Mouse (Mus musculus): Measurements from ENCODE around the gene Homer3. TPM values are rescaled to one million over a fixed set of nuclear protein-coding genes. Genes with fewer than 3 reads are reported as not detected.

Gene Homer3
- polyA plus RNA-seq, 1 experiment = 68.5 TPM

DNA sequence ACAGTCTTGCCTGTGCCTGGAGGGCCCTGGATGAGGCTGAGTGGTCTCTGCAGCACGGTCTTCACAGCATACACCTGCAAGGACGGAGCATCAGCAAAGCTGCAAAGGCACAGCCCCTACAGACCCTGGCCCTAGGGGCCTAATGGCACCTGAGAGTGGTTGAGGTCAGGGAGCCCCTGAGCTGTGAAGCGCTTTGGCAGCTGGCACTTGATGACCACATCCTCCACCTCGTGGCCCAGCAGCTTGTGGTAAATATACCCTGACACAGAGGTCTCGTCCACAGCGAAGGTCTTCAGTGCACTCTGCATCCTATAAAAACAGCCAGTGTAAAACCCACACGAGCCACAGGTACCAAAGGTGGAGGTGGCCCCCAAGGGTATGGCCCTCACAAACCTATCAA lies 56.3 kb downstream of the Homer3 start:
- TF ChIP-seq POLR2A (IDR thresholded peaks at IDR 0.05; ENCODE audit: borderline replicate concordance, extremely low read depth, insufficient read depth, insufficient read length, poor library complexity, severe bottlenecking) (no peak), CTCF (IDR thresholded peaks at IDR 0.05; ENCODE audit: borderline replicate concordance, extremely low read depth, insufficient read depth, insufficient read length) (no peak)
- DNase-seq (ENCODE audit: low read depth) = no peak

DNA sequence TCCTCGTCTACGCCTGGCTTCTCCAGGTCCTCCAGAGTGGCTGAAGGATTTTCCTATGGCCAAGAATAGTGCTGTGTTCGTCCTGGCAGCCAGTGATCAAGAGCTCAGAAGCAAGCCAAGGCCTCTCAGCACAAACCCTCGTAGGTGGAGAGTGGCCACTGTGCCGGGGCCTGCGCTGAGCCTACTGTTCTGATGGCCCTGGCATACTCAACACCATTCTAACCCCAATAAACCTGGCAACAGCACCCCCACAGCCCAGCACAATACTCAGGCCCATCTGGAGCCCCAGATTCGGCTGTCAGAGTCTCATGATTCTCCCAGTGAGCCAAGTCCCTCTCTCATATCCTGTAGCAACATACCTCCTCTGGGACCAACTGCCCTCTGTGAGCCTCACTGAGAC lies 58.0 kb downstream of the Homer3 start:
- no peak for DNase-seq (ENCODE audit: low read depth)
- TF ChIP-seq POLR2A (IDR thresholded peaks at IDR 0.05; ENCODE audit: borderline replicate concordance, extremely low read depth, insufficient read depth, insufficient read length, poor library complexity, severe bottlenecking) (no peak), CTCF (IDR thresholded peaks at IDR 0.05; ENCODE audit: borderline replicate concordance, extremely low read depth, insufficient read depth, insufficient read length) (no peak)

DNA sequence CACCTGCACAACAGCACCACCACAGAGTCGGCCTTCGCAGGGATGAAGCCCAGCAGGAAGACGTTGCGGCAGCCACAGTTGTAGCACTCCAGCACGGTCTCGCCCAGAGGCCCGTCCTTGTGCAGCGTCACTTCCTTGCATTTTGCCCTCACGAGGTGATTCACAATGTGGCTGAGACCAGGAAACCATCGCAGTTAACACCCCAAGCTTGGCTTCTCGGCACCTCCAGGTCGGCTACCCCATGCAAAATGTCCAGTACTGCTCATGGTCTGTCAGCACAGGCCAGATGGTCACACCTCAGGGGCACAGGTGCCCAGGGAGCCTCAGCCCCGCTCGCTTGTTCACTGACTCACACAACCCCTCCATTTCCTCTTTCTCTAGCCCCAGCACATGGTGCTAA lies 59.4 kb downstream of the Homer3 start:
- no peak for DNase-seq (ENCODE audit: low read depth)
- TF ChIP-seq CTCF (IDR thresholded peaks at IDR 0.05; ENCODE audit: borderline replicate concordance, extremely low read depth, insufficient read depth, insufficient read length) (no peak), POLR2A (IDR thresholded peaks at IDR 0.05; ENCODE audit: borderline replicate concordance, extremely low read depth, insufficient read depth, insufficient read length, poor library complexity, severe bottlenecking) (no peak)

DNA sequence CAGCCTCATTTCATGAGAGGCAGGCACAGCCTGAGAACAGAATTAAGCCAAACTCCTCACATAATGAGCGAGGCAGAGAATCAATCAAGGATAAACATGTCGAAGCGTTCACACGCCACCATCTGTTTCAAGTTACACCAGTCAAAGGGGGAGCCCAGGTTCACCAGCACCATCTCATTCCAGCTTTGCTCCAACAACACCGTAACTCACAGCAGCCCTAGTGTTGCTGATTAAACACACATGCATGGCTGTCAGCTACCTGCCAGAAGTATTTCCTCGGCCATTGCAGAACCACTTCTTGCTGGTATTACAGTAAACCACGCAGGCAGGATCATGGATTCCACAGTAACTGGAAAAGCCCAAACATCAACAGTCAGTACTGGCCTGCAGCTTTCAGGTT lies 60.4 kb downstream of the Homer3 start:
- TF ChIP-seq POLR2A (IDR thresholded peaks at IDR 0.05; ENCODE audit: borderline replicate concordance, extremely low read depth, insufficient read depth, insufficient read length, poor library complexity, severe bottlenecking) (no peak), CTCF (IDR thresholded peaks at IDR 0.05; ENCODE audit: borderline replicate concordance, extremely low read depth, insufficient read depth, insufficient read length) (no peak)
- DNase-seq (ENCODE audit: low read depth) = peak; percentile 39

DNA sequence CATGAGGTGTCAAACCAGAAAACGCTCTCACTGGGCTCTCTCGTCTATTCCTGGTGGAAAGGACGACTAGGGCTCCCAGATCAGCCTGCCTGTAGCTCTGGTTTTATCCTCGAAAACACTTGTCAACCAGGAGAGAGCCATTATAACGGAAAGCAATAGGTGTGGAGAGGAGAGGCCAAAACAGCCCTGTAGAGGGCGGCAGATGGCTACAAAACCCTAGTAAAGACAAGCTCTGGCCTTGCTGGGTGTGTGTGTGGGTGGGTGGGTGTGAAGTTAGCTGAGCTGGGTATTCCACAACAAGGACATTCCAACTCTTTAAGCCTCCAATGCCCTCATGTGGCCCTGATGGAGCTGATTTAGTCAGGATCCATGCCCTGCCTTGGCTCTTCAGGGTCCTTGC lies 61.1 kb downstream of the Homer3 start:
- no peak for TF ChIP-seq POLR2A (IDR thresholded peaks at IDR 0.05; ENCODE audit: borderline replicate concordance, extremely low read depth, insufficient read depth, insufficient read length, poor library complexity, severe bottlenecking)
- peak; percentile 66 for TF ChIP-seq CTCF (IDR thresholded peaks at IDR 0.05; ENCODE audit: borderline replicate concordance, extremely low read depth, insufficient read depth, insufficient read length)
- DNase-seq (ENCODE audit: low read depth) = peak; percentile 63

Other genes with a start within 250 kb of the Homer3 start
- 120 and 138 TPM in 2 replicates for gene Mau2, start 240.1 kb upstream of the Homer3 start, polyA plus RNA-seq (2012; rRNA removed)
- gene Sugp1, start 240.0 kb upstream of the Homer3 start, polyA plus RNA-seq (2012; rRNA removed) = 22.4 and 32.4 TPM in 2 replicates
- 8.1 and 10.4 TPM in 2 replicates for gene Tm6sf2, start 209.9 kb upstream of the Homer3 start, polyA plus RNA-seq (2012; rRNA removed)
- gene Hapln4, start 199.4 kb upstream of the Homer3 start, polyA plus RNA-seq (2012; rRNA removed) = 0.26 and 0.74 TPM in 2 replicates
- gene Ncan, start 162.0 kb upstream of the Homer3 start, polyA plus RNA-seq (2012; rRNA removed) = 69.8 and 144 TPM in 2 replicates
- 17.5 and 24.0 TPM in 2 replicates for gene Nr2c2ap, start 151.5 kb upstream of the Homer3 start, polyA plus RNA-seq (2012; rRNA removed)
- gene Rfxank, start 143.7 kb upstream of the Homer3 start, polyA plus RNA-seq (2012; rRNA removed) = 19.1 and 20.0 TPM in 2 replicates
- gene Borcs8, start 143.3 kb upstream of the Homer3 start, polyA plus RNA-seq (2012; rRNA removed) = 93.3 and 126 TPM in 2 replicates
- gene Mef2b, start 143.1 kb upstream of the Homer3 start, polyA plus RNA-seq (2012; rRNA removed) = 0.22 and 0.33 TPM in 2 replicates
- 95.9 and 171 TPM in 2 replicates for gene Tmem161a, start 110.5 kb upstream of the Homer3 start, polyA plus RNA-seq (2012; rRNA removed)
- 26.2 and 26.8 TPM in 2 replicates for gene Slc25a42, start 70.5 kb upstream of the Homer3 start, polyA plus RNA-seq (2012; rRNA removed)
- 149 and 191 TPM in 2 replicates for gene Sugp2, start 48.6 kb upstream of the Homer3 start, polyA plus RNA-seq (2012; rRNA removed)
- 96.9 and 115 TPM in 2 replicates for gene Armc6, start 48.4 kb upstream of the Homer3 start, polyA plus RNA-seq (2012; rRNA removed)
- gene Ddx49, start 19.7 kb downstream of the Homer3 start, polyA plus RNA-seq (2012; rRNA removed) = 61.3 and 66.2 TPM in 2 replicates
- 263 and 350 TPM in 2 replicates for gene Cope, start 19.7 kb downstream of the Homer3 start, polyA plus RNA-seq (2012; rRNA removed)
- 34.1 and 45.1 TPM in 2 replicates for gene Cers1, start 32.9 kb downstream of the Homer3 start, polyA plus RNA-seq (2012; rRNA removed)
- gene Gdf1, start 47.0 kb downstream of the Homer3 start, polyA plus RNA-seq (2012; rRNA removed) = 10.2 and 12.5 TPM in 2 replicates
- 20.5 and 40.3 TPM in 2 replicates for gene Upf1, start 70.5 kb downstream of the Homer3 start, polyA plus RNA-seq (2012; rRNA removed)
- 0.12 and 0.64 TPM in 2 replicates for gene Comp, start 90.7 kb downstream of the Homer3 start, polyA plus RNA-seq (2012; rRNA removed)
- 49.7 and 77.0 TPM in 2 replicates for gene Crtc1, start 156.8 kb downstream of the Homer3 start, polyA plus RNA-seq (2012; rRNA removed)
- 46.7 and 50.6 TPM in 2 replicates for gene Klhl26, start 194.1 kb downstream of the Homer3 start, polyA plus RNA-seq (2012; rRNA removed)
- gene Tmem59l, start 204.5 kb downstream of the Homer3 start, polyA plus RNA-seq (2012; rRNA removed) = 64.8 and 68.6 TPM in 2 replicates
- 1.4 and 2.5 TPM in 2 replicates for gene Crlf1, start 210.3 kb downstream of the Homer3 start, polyA plus RNA-seq (2012; rRNA removed)
- 175 and 234 TPM in 2 replicates for gene Rex1bd, start 223.9 kb downstream of the Homer3 start, polyA plus RNA-seq (2012; rRNA removed)
- 1,073 and 1,241 TPM in 2 replicates for gene Uba52, start 228.0 kb downstream of the Homer3 start, polyA plus RNA-seq (2012; rRNA removed)
- 485 and 597 TPM in 2 replicates for gene Fkbp8, start 244.9 kb downstream of the Homer3 start, polyA plus RNA-seq (2012; rRNA removed)
- gene Kxd1, start 245.1 kb downstream of the Homer3 start, polyA plus RNA-seq (2012; rRNA removed) = 44.5 and 52.0 TPM in 2 replicates

Measured in brain, embryonic 14.5 days (tissue).